Mouse (Mus musculus): ENCODE results near the gene Ralgps1.

DNA sequence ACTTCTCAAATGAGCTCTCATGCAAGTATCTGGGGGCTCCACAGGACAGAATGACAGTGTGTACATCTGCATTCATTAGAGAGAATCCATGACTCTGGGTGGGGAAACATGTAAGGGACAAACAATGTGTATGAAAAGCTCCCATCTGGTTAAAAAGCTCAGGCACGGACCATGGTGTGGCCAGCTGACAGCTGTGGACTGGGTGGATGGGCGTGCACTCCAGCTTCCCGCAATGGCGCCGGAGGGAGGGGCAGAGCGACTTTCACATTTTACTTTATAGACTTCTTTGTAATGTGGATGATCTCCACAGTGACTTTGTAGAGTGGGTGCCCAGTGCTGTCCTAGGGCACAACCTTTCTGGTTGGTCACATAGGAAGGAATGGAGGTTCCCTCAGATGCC is 118.5 kb downstream of the Ralgps1 start:
- TF ChIP-seq CTCF (IDR thresholded peaks at IDR 0.05; ENCODE audit: extremely low read depth, insufficient read depth, low read length): no peak
- TF ChIP-seq POLR2A (IDR thresholded peaks at IDR 0.05; ENCODE audit: extremely low read depth, insufficient read depth, low read length): no peak
